Mouse (Mus musculus) G1E (cell line): ENCODE data around the gene Prnp.

Source experiments
- CTCF ChIP-seq: IDR thresholded peaks from 2 replicates; pipeline ENCODE4 v1.5.1; 2012; ENCODE audit warnings: low read depth, low read length, inconsistent platforms, mixed read lengths
- GATA1 ChIP-seq: IDR thresholded peaks from 2 replicates; pipeline ENCODE4 v1.6.1; 2012; ENCODE audit warnings: borderline replicate concordance, low read length, inconsistent platforms, mixed read lengths
- POLR2AphosphoS5 ChIP-seq: IDR thresholded peaks from 2 replicates; pipeline ENCODE4 v1.6.1; 2012; ENCODE audit warnings: low read depth, low read length, inconsistent platforms; ENCODE audit not compliant: insufficient replicate concordance
- TAL1 ChIP-seq: conservative IDR thresholded peaks from 2 replicates; pipeline ENCODE4 v1.6.1; 2012; ENCODE audit warnings: low read depth, low read length, inconsistent platforms, mixed read lengths

GRCm38 (mm10) chr2:131888233-131888632, 21.5 kb upstream of the Prnp start:
- no peak for TF ChIP-seq GATA1
- no peak for TF ChIP-seq CTCF
- no peak for TF ChIP-seq POLR2AphosphoS5
- no peak for TF ChIP-seq TAL1
